Mouse (Mus musculus): ENCODE measurements around the gene Tiam2. TPM values are rescaled to one million over a fixed set of nuclear protein-coding genes. Genes with fewer than 3 reads are reported as not detected.

Gene Tiam2
- 3.2 and 4.4 TPM in 2 replicates for polyA plus RNA-seq (2014; fragmentation: Nextera tagmentation; extraction: Ambion mirVana)

GRCm38 (mm10) chr17:3326148-3326902 lies at the start of gene Tiam2:
Gene Tiam2 (plus strand): TSS chr17:3326573.
- Histone ChIP-seq H3K4me1 (ENCODE audit: control insufficient read depth, insufficient read depth, low read length) (no peaks in the 10 kb centered on the region), H3K4me2 (peak within 1 kb of the TSS; percentile 98), H3K9ac (ENCODE audit: low read depth, low read length) (peak within 1 kb of the TSS; percentile 68), H3K36me3 (ENCODE audit: control insufficient read depth, insufficient read depth, low read length) (no peaks in the 10 kb centered on the region), H3K27me3 (ENCODE audit: control insufficient read depth, insufficient read depth, low read length) (peaks cover 8% of the 10 kb centered on the region; the same call in 1 of the 2 replicates), H3K4me3 (ENCODE audit: low read depth, low read length) (peak within 1 kb of the TSS; percentile 70), H3K27ac (ENCODE audit: low read depth, low read length) (no peak within 1 kb of the TSS), H3K9me3 (replicated peaks; ENCODE audit: control insufficient read depth, low read length) (no peaks in the 10 kb centered on the region)
- peak; percentile 78 for ATAC-seq (replicated peaks; ENCODE audit: insufficient number of reproducible peaks, low FRiP score, low TSS enrichment)
- 1% methylated on average over 49 of the region's 55 CpGs for WGBS (ENCODE audit: insufficient replicate concordance)

- H3K27ac ChIP-seq (ENCODE audit: low read depth, low read length), result no peak overlapping the region
- H3K4me2 ChIP-seq, result no peak overlapping the region
- no peaks in the 10 kb centered on the region for H3K27me3 ChIP-seq (ENCODE audit: control insufficient read depth, insufficient read depth, low read length)
- WGBS (ENCODE audit: insufficient replicate concordance), result 66% methylated on average over 2 of the region's 2 CpGs
- no peaks in the 10 kb centered on the region for H3K9me3 ChIP-seq (replicated peaks; ENCODE audit: control insufficient read depth, low read length)
- H3K36me3 ChIP-seq (ENCODE audit: control insufficient read depth, insufficient read depth, low read length), result no peaks in the 10 kb centered on the region
- H3K9ac ChIP-seq (ENCODE audit: low read depth, low read length), result no peak overlapping the region
- ATAC-seq (replicated peaks; ENCODE audit: insufficient number of reproducible peaks, low FRiP score, low TSS enrichment), result no peak
- no peak overlapping the region for H3K4me3 ChIP-seq (ENCODE audit: low read depth, low read length)
- no peaks in the 10 kb centered on the region; the same call in 1 of the 2 replicates for H3K4me1 ChIP-seq (ENCODE audit: control insufficient read depth, insufficient read depth, low read length)
Measured at GRCm38 (mm10) chr17:3280321-3280720, 46.1 kb upstream of the Tiam2 start.

DNA sequence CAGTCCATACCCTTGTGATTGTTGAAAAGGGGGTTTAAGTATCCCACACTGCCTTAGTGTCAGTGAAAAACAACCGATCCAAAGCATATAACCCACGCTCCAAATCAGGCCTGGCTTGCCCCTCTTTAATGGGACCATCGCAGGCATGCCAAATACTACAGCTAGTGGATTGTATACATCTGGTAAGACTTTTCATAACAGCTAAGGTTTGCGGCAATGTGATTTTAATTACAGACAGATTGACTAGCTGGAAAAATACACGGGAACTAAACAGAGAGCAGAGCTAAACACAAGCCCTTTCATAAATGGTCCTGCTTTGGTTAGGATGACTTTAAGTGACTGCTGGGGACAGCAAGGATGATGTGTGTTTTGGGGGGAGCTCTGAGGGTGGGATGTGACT lies 44.4 kb upstream of the Tiam2 start:
- no peaks in the 10 kb centered on the region for H3K36me3 ChIP-seq (ENCODE audit: control insufficient read depth, insufficient read depth, low read length)
- H3K27ac ChIP-seq (ENCODE audit: low read depth, low read length), result no peak overlapping the region
- no peak for ATAC-seq (replicated peaks; ENCODE audit: insufficient number of reproducible peaks, low FRiP score, low TSS enrichment)
- no peak overlapping the region for H3K4me2 ChIP-seq
- no peak overlapping the region for H3K4me3 ChIP-seq (ENCODE audit: low read depth, low read length)
- H3K4me1 ChIP-seq (ENCODE audit: control insufficient read depth, insufficient read depth, low read length), result no peaks in the 10 kb centered on the region; the same call in 1 of the 2 replicates
- H3K27me3 ChIP-seq (ENCODE audit: control insufficient read depth, insufficient read depth, low read length), result no peaks in the 10 kb centered on the region
- 79% methylated on average over 5 of the region's 5 CpGs for WGBS (ENCODE audit: insufficient replicate concordance)
- H3K9ac ChIP-seq (ENCODE audit: low read depth, low read length), result no peak overlapping the region
- no peaks in the 10 kb centered on the region for H3K9me3 ChIP-seq (replicated peaks; ENCODE audit: control insufficient read depth, low read length)

- ATAC-seq (replicated peaks; ENCODE audit: insufficient number of reproducible peaks, low FRiP score, low TSS enrichment), result no peak
- peak overlapping the region; percentile 36 for H3K27ac ChIP-seq (ENCODE audit: low read depth, low read length)
Measured at GRCm38 (mm10) chr17:3285030-3285671, 41.2 kb upstream of the Tiam2 start.

DNA sequence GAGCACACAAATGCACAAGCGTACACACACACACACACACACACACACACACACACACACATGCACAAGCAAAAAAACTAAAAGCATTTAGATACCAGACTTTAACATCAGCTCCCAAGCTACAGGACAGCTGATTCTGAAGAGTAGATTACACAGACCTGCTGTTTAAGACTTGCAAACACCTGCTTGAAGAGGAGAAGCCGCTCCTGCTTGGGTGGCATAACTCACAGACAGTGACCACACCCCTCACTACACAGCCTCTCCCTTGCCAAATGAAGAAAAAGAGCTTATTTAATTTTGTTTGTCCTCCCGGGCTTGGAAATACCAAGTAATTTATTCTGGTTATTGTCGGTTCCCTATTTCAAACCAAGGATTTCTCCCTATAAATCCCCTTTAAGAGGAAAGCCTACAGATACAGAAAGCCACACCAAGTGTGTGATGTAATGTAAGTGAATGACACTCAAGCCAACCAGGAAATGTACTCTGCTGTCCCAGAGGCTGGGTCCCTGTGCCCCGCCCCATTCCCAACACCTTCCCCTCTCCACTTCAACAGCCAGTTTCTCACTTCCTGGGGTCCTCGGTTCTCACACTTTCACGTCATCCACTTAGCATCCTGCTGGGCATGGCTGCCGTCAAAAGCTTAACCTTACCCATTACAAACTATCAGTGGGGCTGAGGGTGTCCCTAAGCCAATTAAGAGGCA lies 40.1 kb upstream of the Tiam2 start:
- Histone ChIP-seq H3K9ac (ENCODE audit: low read depth, low read length) (no peak overlapping the region), H3K4me3 (ENCODE audit: low read depth, low read length) (no peak overlapping the region), H3K27me3 (ENCODE audit: control insufficient read depth, insufficient read depth, low read length) (no peaks in the 10 kb centered on the region), H3K9me3 (replicated peaks; ENCODE audit: control insufficient read depth, low read length) (no peaks in the 10 kb centered on the region), H3K27ac (ENCODE audit: low read depth, low read length) (no peak overlapping the region), H3K36me3 (ENCODE audit: control insufficient read depth, insufficient read depth, low read length) (no peaks in the 10 kb centered on the region), H3K4me2 (no peak overlapping the region), H3K4me1 (ENCODE audit: control insufficient read depth, insufficient read depth, low read length) (no peaks in the 10 kb centered on the region)
- 53% methylated on average over 8 of the region's 8 CpGs for WGBS (ENCODE audit: insufficient replicate concordance)
- ATAC-seq (replicated peaks; ENCODE audit: insufficient number of reproducible peaks, low FRiP score, low TSS enrichment), result no peak

More at GRCm38 (mm10) chr17:3285030-3285671, 41.2 kb upstream of the Tiam2 start:
- H3K36me3 ChIP-seq (ENCODE audit: control insufficient read depth, insufficient read depth, low read length), result no peaks in the 10 kb centered on the region
- no peak overlapping the region for H3K4me2 ChIP-seq
- no peaks in the 10 kb centered on the region for H3K27me3 ChIP-seq (ENCODE audit: control insufficient read depth, insufficient read depth, low read length)
- H3K9ac ChIP-seq (ENCODE audit: low read depth, low read length), result no peak overlapping the region
- 33% methylated on average over 8 of the region's 8 CpGs for WGBS (ENCODE audit: insufficient replicate concordance)
- H3K4me3 ChIP-seq (ENCODE audit: low read depth, low read length), result no peak overlapping the region
- H3K9me3 ChIP-seq (replicated peaks; ENCODE audit: control insufficient read depth, low read length), result no peaks in the 10 kb centered on the region
- no peaks in the 10 kb centered on the region; the same call in 1 of the 2 replicates for H3K4me1 ChIP-seq (ENCODE audit: control insufficient read depth, insufficient read depth, low read length)

- H3K4me2 ChIP-seq, result no peak overlapping the region
- no peaks in the 10 kb centered on the region for H3K27me3 ChIP-seq (ENCODE audit: control insufficient read depth, insufficient read depth, low read length)
- H3K36me3 ChIP-seq (ENCODE audit: control insufficient read depth, insufficient read depth, low read length), result no peaks in the 10 kb centered on the region
- H3K9me3 ChIP-seq (replicated peaks; ENCODE audit: control insufficient read depth, low read length), result no peaks in the 10 kb centered on the region
- H3K4me1 ChIP-seq (ENCODE audit: control insufficient read depth, insufficient read depth, low read length), result no peaks in the 10 kb centered on the region
- no peak overlapping the region for H3K4me3 ChIP-seq (ENCODE audit: low read depth, low read length)
- H3K27ac ChIP-seq (ENCODE audit: low read depth, low read length), result no peak overlapping the region
- WGBS (ENCODE audit: insufficient replicate concordance), result 19% methylated on average over 6 of the region's 6 CpGs
- ATAC-seq (replicated peaks; ENCODE audit: insufficient number of reproducible peaks, low FRiP score, low TSS enrichment), result no peak
- H3K9ac ChIP-seq (ENCODE audit: low read depth, low read length), result no peak overlapping the region
Measured at GRCm38 (mm10) chr17:3288341-3288740, 38.0 kb upstream of the Tiam2 start.

GRCm38 (mm10) chr17:3295097-3295496 lies 31.3 kb upstream of the Tiam2 start:
- Histone ChIP-seq H3K36me3 (ENCODE audit: control insufficient read depth, insufficient read depth, low read length) (no peaks in the 10 kb centered on the region), H3K4me2 (no peak overlapping the region), H3K4me3 (ENCODE audit: low read depth, low read length) (no peak overlapping the region), H3K4me1 (ENCODE audit: control insufficient read depth, insufficient read depth, low read length) (0 out of 2 replicates have a peak, but pooled peaks cover 2% of the 10 kb centered on the region), H3K27ac (ENCODE audit: low read depth, low read length) (no peak overlapping the region), H3K27me3 (ENCODE audit: control insufficient read depth, insufficient read depth, low read length) (no peaks in the 10 kb centered on the region), H3K9me3 (replicated peaks; ENCODE audit: control insufficient read depth, low read length) (no peaks in the 10 kb centered on the region), H3K9ac (ENCODE audit: low read depth, low read length) (no peak overlapping the region)
- 26% methylated on average over 2 of the region's 2 CpGs for WGBS (ENCODE audit: insufficient replicate concordance)
- no peak for ATAC-seq (replicated peaks; ENCODE audit: insufficient number of reproducible peaks, low FRiP score, low TSS enrichment)

GRCm38 (mm10) chr17:3299487-3299886 lies 26.9 kb upstream of the Tiam2 start:
- H3K27ac ChIP-seq (ENCODE audit: low read depth, low read length), result no peak overlapping the region
- no peak overlapping the region for H3K9ac ChIP-seq (ENCODE audit: low read depth, low read length)
- H3K9me3 ChIP-seq (replicated peaks; ENCODE audit: control insufficient read depth, low read length), result no peaks in the 10 kb centered on the region
- H3K36me3 ChIP-seq (ENCODE audit: control insufficient read depth, insufficient read depth, low read length), result no peaks in the 10 kb centered on the region
- 0 out of 2 replicates have a peak, but pooled peaks have one; percentile 10 for ATAC-seq (replicated peaks; ENCODE audit: insufficient number of reproducible peaks, low FRiP score, low TSS enrichment)
- H3K4me1 ChIP-seq (ENCODE audit: control insufficient read depth, insufficient read depth, low read length), result 0 out of 2 replicates have a peak, but pooled peaks cover 2% of the 10 kb centered on the region
- no peak overlapping the region for H3K4me3 ChIP-seq (ENCODE audit: low read depth, low read length)
- no peaks in the 10 kb centered on the region for H3K27me3 ChIP-seq (ENCODE audit: control insufficient read depth, insufficient read depth, low read length)
- WGBS (ENCODE audit: insufficient replicate concordance), result 52% methylated on average over 6 of the region's 6 CpGs
- no peak overlapping the region for H3K4me2 ChIP-seq
